Mouse (Mus musculus) testis, adult 2 months (tissue): ENCODE results near the gene Ctnnd2. TPM values are rescaled to one million over a fixed set of nuclear protein-coding genes. Genes with fewer than 3 reads are reported as not detected.

Source experiments
- H3K27ac ChIP-seq: fragments of 200-500 bp; 2 replicates; pipeline ENCODE4 v1.5.1; 2012; ENCODE audit warnings: low read depth, low read length; ENCODE audit not compliant: control insufficient read depth, insufficient read depth
- H3K27me3 ChIP-seq: fragments of 200-500 bp; 2 replicates; pipeline ENCODE4 v1.6.1; 2012; ENCODE audit warnings: mild to moderate bottlenecking, low read length, moderate library complexity; ENCODE audit not compliant: control insufficient read depth, insufficient read depth
- H3K36me3 ChIP-seq: fragments of 200-500 bp; 2 replicates; pipeline ENCODE4 v1.6.1; 2012; ENCODE audit warnings: mild to moderate bottlenecking, low read length; ENCODE audit not compliant: control insufficient read depth, insufficient read depth
- H3K4me1 ChIP-seq: fragments of 200-500 bp; 2 replicates; pipeline ENCODE4 v1.6.1; 2012; ENCODE audit warnings: low read length; ENCODE audit not compliant: control insufficient read depth, insufficient read depth
- H3K4me3 ChIP-seq: fragments of 200-500 bp; 2 replicates; pipeline ENCODE4 v1.5.1; 2012; ENCODE audit warnings: low read depth, mild to moderate bottlenecking, low read length, moderate library complexity, mixed read lengths; ENCODE audit not compliant: control insufficient read depth
- CTCF ChIP-seq: fragments of 200-500 bp; IDR thresholded peaks from 2 replicates; pipeline ENCODE4 v1.5.1; 2012; ENCODE audit warnings: low read depth, mild to moderate bottlenecking, inconsistent platforms, low read length, moderate library complexity; ENCODE audit not compliant: control insufficient read depth, insufficient read depth, insufficient replicate concordance
- POLR2A ChIP-seq: fragments of 200-500 bp; IDR thresholded peaks from 2 replicates; pipeline ENCODE4 v1.6.1; 2012; ENCODE audit warnings: low read depth, mild to moderate bottlenecking, inconsistent platforms, low read length, moderate library complexity; ENCODE audit not compliant: control insufficient read depth
- polyA plus RNA-seq: library from polyadenylated mRNA; depleted of rRNA; stranded (reverse); fragments of >200 nt; gene quantifications from 2 replicates; pipeline ENCODE4 v1.2.3, GENCODE M21; 2012

Ctnnd2 gene
- polyA plus RNA-seq, 1 experiment = 3.8 TPM

- no peak overlapping the region for H3K4me3 ChIP-seq
- no peaks in the 10 kb centered on the region for H3K4me1 ChIP-seq
- H3K27me3 ChIP-seq = no peaks in the 10 kb centered on the region
- H3K36me3 ChIP-seq = no peaks in the 10 kb centered on the region
- H3K27ac ChIP-seq = no peak overlapping the region
- no peak for TF ChIP-seq POLR2A
- TF ChIP-seq CTCF = no peak
Measured at GRCm38 (mm10) chr15:30450765-30451164, 278.4 kb downstream of the Ctnnd2 start.

GRCm38 (mm10) chr15:30451921-30452320 lies 279.5 kb downstream of the Ctnnd2 start:
- H3K27ac ChIP-seq = no peak overlapping the region
- TF ChIP-seq POLR2A (no peak), CTCF (no peak)

GRCm38 (mm10) chr15:30457541-30458250 lies 285.3 kb downstream of the Ctnnd2 start:
- Histone ChIP-seq H3K4me1 (no peaks in the 10 kb centered on the region), H3K36me3 (no peaks in the 10 kb centered on the region), H3K27ac (no peak overlapping the region; the same call in 1 of the 2 replicates), H3K27me3 (no peaks in the 10 kb centered on the region), H3K4me3 (peak overlapping the region; percentile 80)
- no peak for TF ChIP-seq CTCF
- no peak for TF ChIP-seq POLR2A

More at GRCm38 (mm10) chr15:30451921-30452320, 279.5 kb downstream of the Ctnnd2 start:
- Histone ChIP-seq H3K36me3 (no peaks in the 10 kb centered on the region), H3K4me1 (no peaks in the 10 kb centered on the region), H3K27me3 (no peaks in the 10 kb centered on the region), H3K4me3 (no peak overlapping the region)

GRCm38 (mm10) chr15:30458671-30459070 lies 286.3 kb downstream of the Ctnnd2 start:
- no peaks in the 10 kb centered on the region for H3K27me3 ChIP-seq
- no peaks in the 10 kb centered on the region for H3K36me3 ChIP-seq
- no peak overlapping the region for H3K27ac ChIP-seq
- peak overlapping the region; percentile 64; the same call in 1 of the 2 replicates for H3K4me3 ChIP-seq
- TF ChIP-seq CTCF = no peak
- no peak for TF ChIP-seq POLR2A
- no peaks in the 10 kb centered on the region for H3K4me1 ChIP-seq

GRCm38 (mm10) chr15:30460341-30461125 lies 288.1 kb downstream of the Ctnnd2 start:
- Histone ChIP-seq H3K4me3 (no peak overlapping the region; the same call in 1 of the 2 replicates), H3K27ac (no peak overlapping the region), H3K4me1 (no peaks in the 10 kb centered on the region), H3K27me3 (no peaks in the 10 kb centered on the region), H3K36me3 (no peaks in the 10 kb centered on the region)
- TF ChIP-seq POLR2A = no peak
- TF ChIP-seq CTCF = no peak

- Histone ChIP-seq H3K27me3 (no peaks in the 10 kb centered on the region), H3K4me1 (no peaks in the 10 kb centered on the region), H3K27ac (no peak overlapping the region), H3K36me3 (no peaks in the 10 kb centered on the region), H3K4me3 (no peak overlapping the region)
- no peak for TF ChIP-seq CTCF
Measured at GRCm38 (mm10) chr15:30462804-30463423, 290.5 kb downstream of the Ctnnd2 start.

- H3K27me3 ChIP-seq = no peaks in the 10 kb centered on the region
- H3K4me3 ChIP-seq = no peak overlapping the region
- TF ChIP-seq CTCF = no peak
- no peak for TF ChIP-seq POLR2A
- no peaks in the 10 kb centered on the region for H3K36me3 ChIP-seq
- H3K27ac ChIP-seq = no peak overlapping the region
- H3K4me1 ChIP-seq = no peaks in the 10 kb centered on the region
Measured at GRCm38 (mm10) chr15:30463471-30464047, 291.2 kb downstream of the Ctnnd2 start.
